Mouse (Mus musculus) embryonic fibroblast, embryonic 13.5 days (primary cell): Measurements from ENCODE around the gene Hnrnpu. TPM values are rescaled to one million over a fixed set of nuclear protein-coding genes. Genes with fewer than 3 reads are reported as not detected.

ENCODE experiments used
- H3K27ac ChIP-seq: 2 replicates; pipeline ENCODE4 v1.5.1; 2012; ENCODE audit warnings: low read length, control low read depth, inconsistent platforms; ENCODE audit not compliant: insufficient read depth
- H3K4me1 ChIP-seq: 2 replicates; pipeline ENCODE4 v1.6.1; 2011; ENCODE audit warnings: low read length; ENCODE audit not compliant: control insufficient read depth, insufficient read depth
- H3K4me3 ChIP-seq: 2 replicates; pipeline ENCODE4 v1.5.1; 2011; ENCODE audit warnings: mild to moderate bottlenecking, control low read depth, low read length; ENCODE audit not compliant: insufficient read depth
- CTCF ChIP-seq: IDR thresholded peaks from 2 replicates; pipeline ENCODE4 v1.5.1; 2011; ENCODE audit warnings: mild to moderate bottlenecking, control low read depth, low read length, moderate library complexity, borderline replicate concordance; ENCODE audit not compliant: insufficient read depth
- POLR2A ChIP-seq: IDR thresholded peaks from 2 replicates; pipeline ENCODE4 v1.6.1; 2011; ENCODE audit warnings: low read depth, mild to moderate bottlenecking, control low read depth, low read length, moderate library complexity
- polyA plus RNA-seq: library from polyadenylated mRNA; stranded (reverse); fragments of >200 nt; gene quantifications from 2 replicates; pipeline ENCODE4 v1.2.4, GENCODE M21; 2011; ENCODE audit warnings: low read depth; ENCODE audit not compliant: missing spikeins, insufficient read length

Hnrnpu gene
- polyA plus RNA-seq, 1 experiment: 619 TPM

GRCm38 (mm10) chr1:178326357-178326756 lies 11.2 kb downstream of the Hnrnpu start:
- Histone ChIP-seq H3K4me1 (peaks cover 2% of the 10 kb centered on the region), H3K27ac (no peak overlapping the region), H3K4me3 (no peak overlapping the region)
- TF ChIP-seq CTCF (no peak), POLR2A (no peak)

DNA sequence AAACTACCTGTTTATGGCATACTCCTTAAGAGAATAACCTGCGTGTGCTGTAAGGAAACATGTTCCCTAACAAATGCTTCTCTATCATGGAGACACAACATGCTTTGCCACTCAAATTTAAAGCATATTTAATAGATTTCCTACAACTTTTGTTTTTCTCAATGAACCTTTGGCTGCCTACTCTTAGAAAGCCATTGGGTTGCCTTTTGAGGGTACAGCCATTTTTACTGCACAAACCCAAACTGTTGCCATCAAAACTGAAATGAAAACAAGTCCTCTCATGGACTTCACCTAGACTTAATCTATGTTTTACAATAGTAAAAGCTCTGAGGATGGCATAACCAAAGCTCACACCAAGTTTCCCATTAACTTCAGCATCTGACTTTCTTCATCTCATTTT lies 13.0 kb downstream of the Hnrnpu start:
- Histone ChIP-seq H3K27ac (no peak overlapping the region), H3K4me1 (peaks cover 5% of the 10 kb centered on the region), H3K4me3 (no peak overlapping the region)
- TF ChIP-seq CTCF (no peak), POLR2A (no peak)

- H3K27ac ChIP-seq: no peak overlapping the region
- no peak for TF ChIP-seq POLR2A
- no peak for TF ChIP-seq CTCF
- H3K4me3 ChIP-seq: no peak overlapping the region
- H3K4me1 ChIP-seq: peaks cover 5% of the 10 kb centered on the region
Observed at GRCm38 (mm10) chr1:178323235-178323634, 14.4 kb downstream of the Hnrnpu start.

DNA sequence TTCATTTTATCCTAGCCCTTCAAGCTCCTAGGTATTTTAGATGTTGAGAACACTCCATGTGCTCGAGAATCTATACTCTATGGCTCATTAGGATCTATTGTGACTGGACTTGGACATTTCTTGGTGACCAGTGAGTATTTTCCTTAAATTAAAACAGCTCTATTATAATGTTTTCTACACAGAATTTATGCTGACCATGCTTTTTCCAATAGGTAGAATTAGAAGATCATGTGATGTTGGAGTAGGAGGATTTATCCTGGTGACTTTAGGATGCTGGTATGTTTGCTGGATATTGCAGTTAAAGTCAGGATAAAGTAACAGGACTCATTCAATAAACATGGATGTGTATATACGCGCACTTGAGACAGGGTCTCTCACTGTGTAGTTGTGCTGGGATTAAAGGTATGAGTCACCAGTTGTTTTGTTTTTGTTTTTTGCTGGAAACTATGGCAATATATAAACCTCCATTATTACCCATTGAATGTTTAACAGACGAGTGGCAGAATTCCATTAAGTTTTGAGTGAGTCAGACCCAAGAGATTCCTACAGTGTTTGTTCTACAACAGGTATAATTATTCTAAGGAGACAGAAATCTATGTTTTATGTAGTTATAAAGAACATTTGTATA lies 15.8 kb downstream of the Hnrnpu start:
- Histone ChIP-seq H3K4me3 (no peak overlapping the region), H3K4me1 (peaks cover 5% of the 10 kb centered on the region), H3K27ac (no peak overlapping the region)
- TF ChIP-seq POLR2A (no peak), CTCF (no peak)

DNA sequence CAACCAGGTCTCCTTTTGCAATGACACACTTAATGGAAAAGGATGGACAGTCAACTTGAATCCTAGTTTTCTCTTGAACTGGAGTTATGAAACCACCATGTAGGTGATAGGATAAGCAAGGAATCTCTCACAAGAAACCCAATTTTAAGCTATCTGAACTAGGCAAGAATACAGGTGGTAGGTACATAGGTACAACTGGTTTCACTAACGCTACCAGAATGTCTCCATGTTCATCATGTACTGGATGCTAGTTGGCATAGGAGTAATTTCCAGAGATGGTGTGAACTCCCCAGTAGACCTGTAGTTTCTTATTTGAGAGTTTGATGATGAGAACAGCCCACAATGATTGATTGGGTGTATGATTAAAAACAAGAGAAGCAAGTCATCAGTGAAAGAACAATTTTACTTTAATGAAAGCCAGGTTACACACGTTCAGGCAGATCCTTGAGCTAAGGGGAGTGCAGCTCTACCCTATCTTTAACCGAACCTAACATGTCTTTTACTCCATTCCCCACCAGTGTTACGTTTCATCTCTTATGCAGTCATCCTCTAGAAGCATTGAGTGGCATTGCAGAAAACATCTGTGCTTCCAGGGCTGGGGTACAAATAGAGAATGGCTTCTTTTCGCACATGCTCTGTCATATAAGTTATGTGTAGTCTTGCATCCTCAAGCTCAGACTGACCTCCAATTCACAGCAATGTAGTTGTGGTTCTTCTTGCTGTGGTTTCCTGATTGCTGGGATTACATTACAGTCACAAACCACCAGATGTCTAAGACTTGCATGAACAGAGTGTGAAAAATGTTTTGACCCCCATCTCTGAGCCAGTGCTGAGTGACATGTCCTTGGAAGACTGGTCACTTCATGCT lies 16.6 kb downstream of the Hnrnpu start:
- TF ChIP-seq CTCF: no peak
- TF ChIP-seq POLR2A: no peak
- peak overlapping the region; percentile 99 for H3K27ac ChIP-seq

DNA sequence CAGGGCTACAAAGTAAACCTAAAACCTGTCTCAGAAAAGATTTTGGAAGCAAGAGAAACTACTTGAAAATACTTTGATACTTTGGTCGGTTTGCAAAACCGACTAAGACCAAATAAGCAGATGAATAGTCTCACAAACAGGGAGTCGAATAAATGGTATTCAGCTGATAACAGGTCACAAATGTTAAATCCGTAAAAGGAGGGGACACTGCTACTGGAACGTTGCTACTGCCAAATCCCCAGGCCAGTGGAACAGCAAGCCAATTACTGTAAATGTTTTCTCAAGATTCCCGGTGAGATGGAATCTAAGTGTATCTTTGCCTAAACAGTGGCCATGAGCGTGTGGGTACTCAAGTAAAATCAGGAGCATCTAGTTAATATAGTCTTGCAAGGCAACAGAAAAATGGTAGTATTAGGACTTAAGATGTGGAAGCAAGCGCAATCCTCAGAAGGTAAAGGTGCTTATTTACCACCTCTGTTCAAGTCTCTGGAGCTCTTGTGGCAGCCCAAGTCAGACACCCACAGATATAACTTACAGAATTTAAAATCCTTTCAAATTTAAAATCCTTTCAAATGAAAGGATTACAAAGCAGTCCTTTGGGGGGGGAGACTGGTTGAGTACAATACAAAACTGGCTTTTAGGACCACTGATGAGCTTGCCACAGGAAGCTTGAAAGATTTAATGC lies 17.4 kb downstream of the Hnrnpu start:
- Histone ChIP-seq H3K27ac (peak overlapping the region; percentile 99), H3K4me3 (peak overlapping the region; percentile 50), H3K4me1 (peaks cover 5% of the 10 kb centered on the region)
- TF ChIP-seq CTCF (no peak), POLR2A (no peak; the same call in 1 of the 2 replicates)

More for the DNA sequence above, 16.6 kb downstream of the Hnrnpu start:
- Histone ChIP-seq H3K4me3 (peak overlapping the region; percentile 50), H3K4me1 (peaks cover 5% of the 10 kb centered on the region)

DNA sequence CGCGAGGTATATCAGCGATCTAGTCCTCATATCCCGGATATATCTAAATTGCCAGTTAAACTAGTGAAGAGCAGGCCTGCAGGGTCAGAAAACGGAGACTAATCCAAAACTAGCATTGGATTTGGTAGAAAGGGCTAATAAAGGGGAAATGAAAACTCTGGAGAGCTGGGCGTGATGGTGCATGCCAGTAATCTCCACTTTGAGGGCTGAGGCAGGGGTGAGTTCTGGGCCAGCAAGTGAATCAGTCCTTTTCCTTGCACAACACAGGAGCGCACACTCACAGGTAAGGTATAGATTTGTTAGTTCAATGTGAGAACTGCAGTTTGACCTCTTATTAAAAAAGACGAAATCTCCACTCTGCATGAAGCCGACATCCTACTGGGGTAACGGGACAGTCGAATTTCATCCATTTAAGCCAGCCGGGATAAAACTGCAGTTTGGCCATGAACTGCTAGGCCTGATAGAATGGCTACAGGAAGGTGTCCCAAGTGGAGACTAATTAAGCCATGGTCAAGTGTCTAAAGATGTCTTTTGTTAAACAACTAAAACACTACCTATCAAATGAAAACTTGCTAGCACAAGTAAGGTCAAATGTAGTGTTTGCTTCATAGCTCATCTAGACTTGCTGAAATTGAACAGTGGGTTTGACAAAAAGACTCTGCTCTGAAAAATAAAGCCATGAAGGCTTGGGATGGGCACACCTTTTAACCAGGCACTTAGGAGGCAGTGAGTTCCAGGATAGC lies 18.1 kb downstream of the Hnrnpu start:
- H3K4me3 ChIP-seq: peak overlapping the region; percentile 50
- H3K27ac ChIP-seq: peak overlapping the region; percentile 99
- H3K4me1 ChIP-seq: peaks cover 5% of the 10 kb centered on the region
- TF ChIP-seq POLR2A (no peak), CTCF (no peak)

GRCm38 (mm10) chr1:178318389-178319184 lies 19.0 kb downstream of the Hnrnpu start, which contains the start of gene Cox20:
Gene Cox20 (plus strand): TSS chr1:178319130.
- Histone ChIP-seq H3K27ac (peak within 1 kb of the TSS; percentile 99), H3K4me1 (peaks cover 5% of the 10 kb centered on the region), H3K4me3 (peak within 1 kb of the TSS; percentile 50)
- TF ChIP-seq POLR2A (peak; percentile 85), CTCF (no peak)

- Histone ChIP-seq H3K4me1 (peaks cover 5% of the 10 kb centered on the region), H3K27ac (peak overlapping the region; percentile 99), H3K4me3 (peak overlapping the region; percentile 50)
- no peak for TF ChIP-seq CTCF
- peak; percentile 83 for TF ChIP-seq POLR2A
Observed at GRCm38 (mm10) chr1:178318002-178318388, 19.6 kb downstream of the Hnrnpu start.
